Mouse (Mus musculus) cortical plate, adult 2 months (tissue): Measurements from ENCODE around the gene Aldh3b2. TPM values are rescaled to one million over a fixed set of nuclear protein-coding genes. Genes with fewer than 3 reads are reported as not detected.

Experiments used
- H3K27ac ChIP-seq: fragments of 200-500 bp; 2 replicates; pipeline ENCODE4 v1.5.1; 2012; ENCODE audit warnings: low read length, control low read depth, inconsistent platforms; ENCODE audit not compliant: insufficient read depth
- H3K4me1 ChIP-seq: fragments of 200-500 bp; 2 replicates; pipeline ENCODE4 v1.6.1; 2011; ENCODE audit warnings: low read length; ENCODE audit not compliant: control insufficient read depth, insufficient read depth
- H3K4me3 ChIP-seq: fragments of 200-500 bp; 2 replicates; pipeline ENCODE4 v1.5.1; 2011; ENCODE audit warnings: mild to moderate bottlenecking, low read length, control low read depth; ENCODE audit not compliant: insufficient read depth
- CTCF ChIP-seq: fragments of 200-500 bp; IDR thresholded peaks from 2 replicates; pipeline ENCODE4 v1.5.1; 2011; ENCODE audit warnings: mild to moderate bottlenecking, control low read depth, low read length; ENCODE audit not compliant: insufficient read depth; ENCODE audit errors: extremely low read depth
- POLR2A ChIP-seq: fragments of 200-500 bp; IDR thresholded peaks from 2 replicates; pipeline ENCODE4 v1.6.1; 2011; ENCODE audit warnings: mild to moderate bottlenecking, low read length, control low read depth; ENCODE audit not compliant: insufficient read depth; ENCODE audit errors: extremely low read depth
- polyA plus RNA-seq: library from polyadenylated mRNA; depleted of rRNA; stranded (reverse); fragments of >200 nt; gene quantifications from 2 replicates; pipeline ENCODE4 v1.2.3, GENCODE M21; 2012; rRNA removed

Gene Aldh3b2
- polyA plus RNA-seq = 2.1 and 2.4 TPM in 2 replicates

- Histone ChIP-seq H3K4me3 (no peak within 1 kb of the TSS), H3K27ac (no peak within 1 kb of the TSS), H3K4me1 (no peaks in the 10 kb centered on the region)
- TF ChIP-seq POLR2A (no peak), CTCF (no peak)
Observed at GRCm38 (mm10) chr19:3972229-3972628, at the start of gene Aldh3b2. Aldh3b2 (plus strand) TSS chr19:3972328.

- TF ChIP-seq POLR2A = no peak
- no peak for TF ChIP-seq CTCF
- no peaks in the 10 kb centered on the region for H3K4me1 ChIP-seq
- no peak overlapping the region for H3K4me3 ChIP-seq
- H3K27ac ChIP-seq = no peak overlapping the region
Observed at GRCm38 (mm10) chr19:3922661-3923371, 49.3 kb upstream of the Aldh3b2 start.

DNA sequence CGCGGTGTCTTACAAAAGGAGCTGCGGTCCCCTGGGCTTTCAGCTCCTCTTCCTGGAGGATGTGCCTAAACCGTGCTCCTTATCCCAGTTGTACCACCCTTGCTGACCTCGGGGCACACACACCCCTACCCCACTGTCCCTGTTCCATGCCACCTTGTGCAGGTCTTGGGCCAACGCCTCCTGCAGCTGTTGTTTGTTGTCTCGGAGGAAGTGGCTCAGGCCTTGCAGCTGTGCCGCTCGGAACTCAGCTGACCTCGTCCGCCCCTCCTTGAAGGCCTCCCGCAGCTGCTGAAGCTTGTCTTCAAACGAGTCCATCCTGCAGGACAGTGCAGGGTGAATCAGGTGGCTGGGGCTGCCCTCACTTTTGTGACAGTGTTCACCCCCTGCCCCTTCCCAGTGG lies 48.5 kb upstream of the Aldh3b2 start:
- Histone ChIP-seq H3K4me3 (no peak overlapping the region), H3K27ac (no peak overlapping the region), H3K4me1 (no peaks in the 10 kb centered on the region)
- no peak for TF ChIP-seq POLR2A
- TF ChIP-seq CTCF = no peak

DNA sequence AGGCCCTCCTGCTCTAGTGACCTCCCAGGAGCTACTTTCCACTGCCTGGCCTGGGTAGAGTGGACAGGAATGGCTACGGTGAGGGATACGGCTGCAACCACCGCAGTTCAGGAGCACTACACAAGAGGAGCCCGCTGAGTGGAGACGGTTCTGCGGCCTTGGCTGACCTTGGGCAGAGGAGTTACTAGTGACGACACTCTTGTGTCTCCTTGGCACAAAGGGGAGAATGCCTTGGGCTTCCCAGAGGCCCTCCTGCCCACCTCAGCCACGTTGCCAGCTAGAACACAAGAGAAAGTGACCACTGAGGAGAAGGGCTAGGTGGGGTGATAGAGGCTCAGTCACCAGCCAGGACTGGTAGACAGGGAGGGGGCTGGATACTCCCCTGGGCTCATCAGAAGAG lies 47.9 kb upstream of the Aldh3b2 start:
- no peak overlapping the region for H3K27ac ChIP-seq
- H3K4me3 ChIP-seq = no peak overlapping the region
- TF ChIP-seq CTCF (no peak), POLR2A (no peak)
- H3K4me1 ChIP-seq = no peaks in the 10 kb centered on the region

DNA sequence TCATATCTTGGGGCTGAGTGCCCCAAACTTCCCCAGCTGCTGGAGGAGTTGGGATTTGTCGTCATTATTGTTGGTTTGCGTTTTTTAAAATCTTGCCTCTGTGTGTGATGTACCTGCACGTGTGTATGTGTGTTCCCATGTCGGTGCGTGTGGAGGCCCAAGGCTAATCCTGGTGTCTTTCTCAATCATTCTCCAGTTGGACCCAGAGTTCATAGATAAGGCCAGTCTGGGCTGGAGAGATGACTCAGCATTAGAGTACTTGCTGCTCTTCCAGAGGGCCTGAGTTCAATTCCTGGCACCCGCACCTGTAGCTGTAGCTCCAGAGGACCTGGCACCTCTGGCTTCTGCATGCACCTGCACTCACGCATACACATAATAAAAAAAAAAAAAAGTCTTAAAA lies 47.3 kb upstream of the Aldh3b2 start:
- no peak for TF ChIP-seq CTCF
- TF ChIP-seq POLR2A = no peak
- no peak overlapping the region for H3K27ac ChIP-seq

GRCm38 (mm10) chr19:3925859-3926258 lies 46.3 kb upstream of the Aldh3b2 start:
- Histone ChIP-seq H3K4me3 (no peak overlapping the region), H3K4me1 (peaks cover 1% of the 10 kb centered on the region; the same call in 1 of the 2 replicates), H3K27ac (no peak overlapping the region)
- TF ChIP-seq POLR2A (no peak), CTCF (no peak)

More for the DNA sequence above, 47.3 kb upstream of the Aldh3b2 start:
- no peaks in the 10 kb centered on the region for H3K4me1 ChIP-seq
- H3K4me3 ChIP-seq = no peak overlapping the region

GRCm38 (mm10) chr19:3926279-3926678 lies 45.8 kb upstream of the Aldh3b2 start:
- no peak overlapping the region for H3K27ac ChIP-seq
- no peak overlapping the region for H3K4me3 ChIP-seq
- peaks cover 1% of the 10 kb centered on the region; the same call in 1 of the 2 replicates for H3K4me1 ChIP-seq
- TF ChIP-seq CTCF (no peak), POLR2A (no peak)

GRCm38 (mm10) chr19:3926685-3927084 lies 45.4 kb upstream of the Aldh3b2 start:
- no peak overlapping the region for H3K4me3 ChIP-seq
- H3K27ac ChIP-seq = no peak overlapping the region
- peaks cover 1% of the 10 kb centered on the region; the same call in 1 of the 2 replicates for H3K4me1 ChIP-seq
- no peak for TF ChIP-seq POLR2A
- no peak for TF ChIP-seq CTCF

GRCm38 (mm10) chr19:3927989-3928388 lies 44.1 kb upstream of the Aldh3b2 start:
- peaks cover 1% of the 10 kb centered on the region; the same call in 1 of the 2 replicates for H3K4me1 ChIP-seq
- H3K27ac ChIP-seq = no peak overlapping the region
- H3K4me3 ChIP-seq = no peak overlapping the region
- no peak for TF ChIP-seq POLR2A

DNA sequence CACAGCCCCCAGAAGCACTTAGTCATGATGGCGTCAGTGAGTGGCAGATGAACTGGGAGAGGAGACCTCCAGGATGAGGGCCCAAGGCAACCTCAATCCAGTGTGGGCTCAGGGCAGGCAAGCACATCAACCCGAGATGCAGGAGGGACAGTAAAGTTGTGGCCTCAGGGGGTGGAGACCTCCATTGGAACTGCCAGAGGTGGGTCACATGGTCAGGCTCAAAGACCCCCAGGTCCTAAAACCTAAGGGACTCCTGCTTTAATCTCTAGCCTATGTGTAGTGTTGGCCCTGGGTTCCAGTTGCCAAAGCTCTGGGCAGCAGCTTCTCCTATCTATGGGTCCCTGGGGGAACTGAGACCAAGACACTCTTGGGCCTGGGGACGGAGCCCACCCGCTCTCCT lies 43.3 kb upstream of the Aldh3b2 start:
- no peak for TF ChIP-seq CTCF
- TF ChIP-seq POLR2A = no peak
- no peak overlapping the region; the same call in 1 of the 2 replicates for H3K27ac ChIP-seq

More for the DNA sequence above, 43.3 kb upstream of the Aldh3b2 start:
- Histone ChIP-seq H3K4me1 (peaks cover 1% of the 10 kb centered on the region; the same call in 1 of the 2 replicates), H3K4me3 (no peak overlapping the region)
